Mouse (Mus musculus) 3134 (cell line): ENCODE measurements at regions not wholly inside any gene's neighbourhood (a gene's known extent, or its start where the extent isn't known, plus 50 kb on each side); places are given as distances from the start of the nearest gene placed in this dataset.

Experiments
- DNase-seq: peaks from one replicate; pipeline ENCODE4 v3.0.0-alpha.2; 2011; ENCODE audit warnings: low spot score; ENCODE audit not compliant: insufficient read length; ENCODE audit errors: extremely low read depth

DNA sequence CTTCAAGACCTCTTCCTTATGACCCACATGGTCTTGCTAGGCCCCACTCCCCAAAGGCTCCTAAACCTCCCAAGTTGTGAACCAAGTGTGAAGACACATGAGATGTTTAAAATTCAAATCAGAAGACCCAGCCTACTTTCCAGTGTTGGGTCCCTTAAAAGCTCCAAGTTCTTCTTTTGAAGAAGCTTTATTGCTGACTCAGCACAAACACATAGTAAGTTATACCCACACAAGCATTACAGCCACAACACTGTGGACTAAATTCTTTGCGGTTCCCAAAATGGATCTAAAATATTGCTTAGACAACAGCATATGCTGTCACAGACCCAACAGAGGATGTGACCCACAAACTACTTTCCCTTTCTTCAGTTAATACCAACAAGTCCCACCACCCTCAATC, 186.0 kb upstream of the Satb2 start:
- DNase-seq, result no peak

- no peak for DNase-seq
Observed at GRCm38 (mm10) chr1:57174289-57174890, 195.9 kb upstream of the Satb2 start.

GRCm38 (mm10) chr1:57188796-57189319, 188.6 kb upstream of the 1700066M21Rik start:
- peak; percentile 14 for DNase-seq

DNA sequence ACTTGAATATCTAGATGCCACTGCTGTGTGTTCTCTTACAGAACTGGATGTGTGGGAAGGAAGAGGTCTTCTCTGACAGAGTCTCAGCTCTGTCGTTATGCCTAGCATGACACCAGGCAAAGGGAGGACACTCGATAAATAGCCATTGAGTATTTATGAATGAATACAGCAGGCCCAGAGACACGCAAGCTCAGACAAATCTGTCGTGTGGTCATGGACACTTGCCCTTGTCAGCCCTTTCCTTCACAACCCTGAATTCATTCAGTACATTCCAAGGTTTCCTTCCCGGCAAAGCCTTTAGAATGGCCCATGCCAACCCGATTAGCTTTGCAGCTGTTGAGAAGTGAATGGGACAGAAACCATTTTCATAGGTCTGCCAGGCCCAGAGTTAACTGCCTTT, 176.1 kb upstream of the 1700066M21Rik start:
- no peak for DNase-seq

DNA sequence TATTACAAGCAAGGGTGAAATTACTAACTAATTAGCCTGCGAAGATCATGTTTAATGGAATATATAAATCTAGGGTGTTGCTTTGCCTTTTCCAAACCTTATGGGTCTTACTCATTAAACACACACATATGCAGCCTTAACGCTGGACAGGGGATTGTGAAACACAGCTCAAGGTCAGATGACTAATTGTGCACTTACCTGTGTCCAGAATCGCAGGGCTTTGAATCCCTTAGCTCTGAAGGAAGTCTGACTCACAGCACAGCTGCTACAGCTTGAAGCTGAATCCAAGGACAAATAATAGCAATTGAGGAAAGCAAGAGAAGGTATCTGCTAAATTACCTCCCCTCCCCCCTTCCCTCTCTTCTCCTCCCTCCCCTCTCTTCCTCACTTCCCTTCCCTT, 173.1 kb upstream of the 1700066M21Rik start:
- DNase-seq, result no peak

DNA sequence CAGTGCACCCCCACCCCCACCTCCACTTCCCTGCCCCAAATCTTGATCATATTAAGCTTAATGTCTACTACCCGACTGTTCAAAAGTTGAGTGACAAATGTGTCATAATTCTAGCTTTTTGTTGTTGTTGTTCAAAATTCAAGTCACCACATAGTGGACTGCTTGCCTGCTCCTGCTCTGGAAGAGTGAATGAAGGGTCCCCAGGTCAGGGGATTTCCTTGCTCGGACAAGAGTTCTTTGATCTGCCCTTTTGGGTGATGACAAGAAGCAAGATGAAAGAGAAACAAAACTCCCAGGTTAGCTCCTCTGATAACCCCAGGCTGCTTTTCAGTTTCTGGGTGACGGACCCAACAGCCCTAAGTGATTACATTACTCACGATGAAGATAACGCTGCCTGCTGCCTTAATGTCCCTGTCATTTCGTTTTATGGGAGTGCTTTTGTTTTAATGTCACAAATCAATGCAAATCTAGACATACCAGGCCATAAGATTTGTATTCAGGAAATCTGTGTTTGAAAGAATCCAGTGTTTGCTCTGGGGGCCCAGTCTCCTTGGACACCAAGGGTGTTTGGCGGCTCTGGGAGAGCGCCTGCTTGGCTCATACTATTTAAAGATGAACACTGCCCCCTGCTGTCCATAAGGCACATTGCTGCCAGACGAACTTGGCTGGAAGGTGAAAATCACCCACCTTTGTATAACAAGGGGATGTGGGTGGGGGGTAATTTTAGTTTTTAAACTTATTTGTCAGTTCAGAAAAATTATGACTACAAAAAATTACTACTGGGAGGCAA, 172.0 kb upstream of the 1700066M21Rik start:
- no peak for DNase-seq

DNA sequence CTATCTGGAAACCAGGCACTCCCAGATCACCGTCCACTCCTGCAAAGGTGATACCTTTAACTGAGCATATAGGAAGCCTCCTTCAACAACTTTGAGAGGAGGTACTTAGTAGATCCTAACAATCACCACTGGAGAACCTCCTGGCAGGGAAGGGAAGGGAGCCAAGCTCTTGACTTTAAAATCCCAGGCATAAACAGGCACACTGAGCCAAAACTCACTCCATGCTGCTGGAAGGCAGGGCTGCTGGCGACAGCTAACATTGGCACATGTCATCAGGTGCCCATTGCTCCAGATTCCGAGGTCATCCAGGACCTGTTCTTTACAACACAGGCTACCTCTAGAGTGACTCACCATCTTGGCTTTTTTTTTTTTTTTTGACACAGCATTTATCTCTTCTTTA, 170.9 kb upstream of the 1700066M21Rik start:
- DNase-seq, result no peak

- no peak for DNase-seq
Observed at GRCm38 (mm10) chr1:57206944-57207343, 170.5 kb upstream of the 1700066M21Rik start.

- DNase-seq, result no peak
Observed at GRCm38 (mm10) chr1:57208415-57208814, 169.0 kb upstream of the 1700066M21Rik start.

DNA sequence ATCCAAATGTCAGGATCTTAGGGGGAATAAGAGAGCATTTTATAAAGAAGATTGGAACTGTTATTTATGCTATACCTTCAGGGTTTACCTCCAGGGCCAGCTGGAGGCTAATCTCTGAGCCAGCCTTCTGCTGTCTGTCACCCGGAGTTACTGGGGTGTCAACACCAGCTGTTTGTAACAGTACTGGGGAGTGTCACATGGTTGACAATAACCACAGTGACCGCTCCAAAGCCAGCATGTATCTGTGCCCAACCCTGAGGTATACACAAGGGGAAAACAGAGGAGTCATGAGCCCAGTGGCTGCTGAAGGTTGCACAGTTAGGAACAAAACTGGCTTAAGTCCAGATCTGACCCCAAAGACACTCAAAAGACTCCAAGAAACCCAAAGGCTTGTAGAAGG, 168.1 kb upstream of the 1700066M21Rik start:
- no peak for DNase-seq

- no peak for DNase-seq
Observed at GRCm38 (mm10) chr1:57211046-57211445, 166.4 kb upstream of the 1700066M21Rik start.

GRCm38 (mm10) chr1:57213428-57213874, 164.0 kb upstream of the 1700066M21Rik start:
- no peak for DNase-seq

DNA sequence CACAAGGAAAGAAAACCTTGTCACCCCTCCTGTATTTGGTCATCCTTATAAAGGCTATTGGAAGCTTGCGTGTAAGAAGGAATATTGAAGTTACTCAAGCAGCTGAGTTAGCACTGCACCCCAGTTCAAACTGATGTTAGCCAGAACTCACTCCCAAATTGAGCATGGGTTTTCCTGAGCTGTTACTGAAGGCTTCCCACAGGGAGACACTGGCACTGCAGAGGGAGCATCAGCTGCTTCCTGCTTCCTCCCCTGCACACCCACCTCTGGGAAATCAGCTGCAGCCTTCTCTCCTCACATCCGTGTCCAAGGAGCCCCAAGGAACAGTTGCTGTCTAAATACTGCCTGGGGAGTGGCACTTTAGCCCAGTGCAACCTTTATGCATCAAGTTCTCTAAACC, 163.2 kb upstream of the 1700066M21Rik start:
- DNase-seq, result no peak

DNA sequence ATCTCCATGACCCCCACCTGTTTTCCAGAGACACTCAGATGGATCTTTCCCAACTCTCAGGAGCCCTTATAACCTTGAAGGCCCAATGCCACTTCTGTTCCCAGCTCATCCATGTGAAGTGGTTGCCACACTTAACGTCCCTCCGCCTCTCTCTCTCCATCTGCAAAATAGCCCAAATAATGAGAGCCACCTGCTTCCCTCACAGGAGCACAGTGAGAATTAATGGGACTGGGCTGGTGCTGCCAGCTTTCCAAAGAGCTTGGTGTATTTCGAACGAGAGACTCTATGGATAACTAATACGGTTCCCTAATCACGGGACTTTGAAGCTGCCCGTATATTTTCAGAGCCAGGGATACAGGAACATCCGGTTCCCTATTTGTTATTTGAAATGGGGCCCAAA, 159.8 kb upstream of the 1700066M21Rik start:
- no peak for DNase-seq

GRCm38 (mm10) chr1:57218127-57218526, 159.3 kb upstream of the 1700066M21Rik start:
- DNase-seq, result no peak

- no peak for DNase-seq
Observed at GRCm38 (mm10) chr1:57218616-57219015, 158.8 kb upstream of the 1700066M21Rik start.

DNA sequence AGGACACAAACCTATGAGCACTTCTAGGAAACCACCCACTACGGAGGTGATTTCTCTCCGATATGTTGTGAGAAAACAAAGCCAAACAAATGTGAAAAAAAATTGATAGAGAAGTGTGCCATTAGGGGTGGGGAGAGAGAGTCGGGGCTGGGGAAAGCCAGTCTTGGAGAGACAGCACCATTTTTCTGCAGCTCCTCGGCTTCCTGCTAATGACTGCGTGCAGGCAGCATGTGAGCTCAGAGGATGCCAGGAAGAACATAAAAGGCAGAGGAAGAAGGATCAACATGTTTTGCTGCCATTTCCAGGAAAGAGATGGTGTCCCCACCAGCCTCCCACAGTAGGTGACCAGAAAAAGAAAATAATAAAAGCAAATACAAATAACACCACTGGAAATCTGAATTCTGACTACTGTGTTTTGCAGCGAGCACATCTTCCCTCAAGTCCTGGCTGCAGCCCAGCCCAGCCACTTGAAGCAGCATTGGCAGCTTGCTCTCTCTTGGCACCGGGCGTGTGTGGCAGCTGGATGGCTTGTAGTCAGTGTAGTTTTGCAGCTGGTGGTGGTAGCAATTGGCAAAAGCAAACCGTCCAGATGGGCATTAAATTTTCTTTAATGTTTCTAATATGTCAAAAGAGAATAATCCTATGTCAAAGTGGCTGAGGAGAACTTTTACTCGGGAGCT, 152.9 kb upstream of the 1700066M21Rik start:
- DNase-seq, result peak; percentile 20

DNA sequence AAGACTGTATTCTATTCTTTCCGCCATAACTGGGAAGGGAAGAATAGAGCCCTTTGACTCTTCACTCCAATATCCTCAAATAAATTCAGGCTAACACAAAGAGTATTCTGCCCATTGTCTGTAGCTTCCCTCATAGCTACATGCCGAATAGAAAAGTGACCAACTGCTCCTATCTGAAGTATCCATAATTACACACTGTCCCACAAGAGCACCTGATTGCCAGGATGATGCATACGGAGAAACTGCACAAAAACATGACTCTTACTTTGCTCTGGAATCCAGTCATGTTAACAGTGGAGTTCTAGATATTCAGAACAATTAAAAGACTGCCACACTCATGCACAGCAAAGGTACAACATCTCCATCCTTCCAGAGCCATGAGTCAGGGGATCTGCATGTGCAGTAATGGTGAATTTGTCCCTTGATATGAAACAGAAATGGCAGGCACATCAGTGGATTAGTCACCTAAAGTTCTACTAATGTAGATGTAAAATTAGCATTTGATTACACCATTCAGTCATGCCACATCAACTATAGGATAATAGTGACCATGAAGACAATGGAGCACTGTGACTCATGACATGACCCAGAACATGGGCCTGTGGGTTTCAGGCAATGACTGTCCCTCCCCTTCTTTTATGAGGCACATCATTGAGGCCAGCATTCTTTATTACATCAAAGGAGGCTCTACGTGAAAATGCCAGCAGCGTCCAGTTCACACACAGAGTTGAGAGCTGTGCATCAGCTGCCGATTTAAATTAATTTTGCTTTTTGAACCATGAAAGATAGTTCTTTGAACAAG, 133.6 kb upstream of the 1700066M21Rik start:
- no peak for DNase-seq

- DNase-seq, result no peak
Observed at GRCm38 (mm10) chr1:57259626-57260025, 117.8 kb upstream of the 1700066M21Rik start.

GRCm38 (mm10) chr1:57265012-57265760, 112.2 kb upstream of the 1700066M21Rik start:
- DNase-seq, result no peak
